Mouse (Mus musculus): ENCODE measurements around the gene Scd3. TPM values are rescaled to one million over a fixed set of nuclear protein-coding genes. Genes with fewer than 3 reads are reported as not detected.

Gene Scd3
- total and polyA plus RNA-seq, 2 experiments from 2014 or later, result 0.31 to 4.8 TPM

DNA sequence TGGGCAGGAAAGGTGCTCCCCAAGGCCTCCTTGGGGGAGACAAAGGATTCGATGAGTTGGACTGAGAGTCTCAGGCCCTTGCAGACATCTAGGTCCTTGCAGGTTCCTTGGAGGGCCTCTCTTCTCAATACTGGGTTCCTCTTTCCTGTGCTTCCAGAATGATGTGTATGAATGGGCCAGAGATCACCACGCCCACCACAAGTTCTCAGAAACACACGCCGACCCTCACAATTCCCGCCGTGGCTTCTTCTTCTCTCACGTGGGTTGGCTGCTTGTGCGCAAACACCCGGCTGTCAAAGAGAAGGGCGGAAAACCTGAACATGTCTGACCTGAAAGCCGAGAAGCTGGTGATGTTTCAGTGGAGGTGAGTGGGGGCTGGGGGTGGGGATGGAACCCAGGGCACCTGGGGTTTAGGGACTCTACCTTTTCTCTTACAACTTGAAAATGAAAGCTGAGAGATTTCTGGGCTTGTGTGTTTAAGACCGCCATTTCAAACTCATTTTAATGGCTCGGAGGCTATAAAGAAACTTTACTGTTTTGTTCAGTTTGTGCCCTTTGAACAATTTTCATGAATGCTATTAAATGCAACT lies 54.4 kb downstream of the Scd3 start:
- Histone ChIP-seq H3K9ac (replicated peaks; ENCODE audit: low read length) (no peak overlapping the region), H3K4me2 (ENCODE audit: low read depth, low read length) (no peak overlapping the region), H3K27me3 (ENCODE audit: insufficient read depth, low read length) (no peaks in the 10 kb centered on the region), H3K27ac (no peak overlapping the region), H3K36me3 (ENCODE audit: insufficient read depth, low read length) (no peaks in the 10 kb centered on the region), H3K9me3 (ENCODE audit: low read length) (no peaks in the 10 kb centered on the region), H3K4me1 (ENCODE audit: insufficient read depth, low read length) (no peaks in the 10 kb centered on the region), H3K4me3 (ENCODE audit: low read length) (no peak overlapping the region)
- WGBS, result 96% methylated on average over 13 of the region's 13 CpGs
- ATAC-seq (no peak), DNase-seq (ENCODE audit: low spot score) (no peak)
- no peak for TF ChIP-seq CTCF (IDR thresholded peaks at IDR 0.05; ENCODE audit: low read depth)

DNA sequence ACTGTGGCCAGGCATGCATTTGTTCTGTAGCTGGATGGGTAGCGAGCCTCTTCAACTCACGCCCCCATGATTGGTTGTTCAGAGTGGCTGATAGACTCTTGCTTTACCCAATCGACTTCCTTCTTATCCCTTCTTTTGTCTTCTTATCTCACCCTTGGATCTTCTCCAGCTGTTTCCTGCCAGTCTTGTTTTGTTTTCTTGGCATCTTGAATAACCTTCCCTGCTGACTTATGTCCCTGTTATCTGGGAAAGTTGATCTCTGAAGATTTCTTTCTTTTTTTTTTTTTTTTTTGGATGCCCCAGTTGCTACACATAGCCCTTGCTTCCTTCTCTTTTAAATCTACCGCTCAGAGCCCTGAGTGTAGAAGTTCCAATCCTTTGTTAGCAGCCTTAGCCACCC lies 56.4 kb downstream of the Scd3 start:
- ATAC-seq, result no peak
- Histone ChIP-seq H3K27ac (no peak overlapping the region), H3K4me3 (ENCODE audit: low read length) (no peak overlapping the region), H3K9me3 (ENCODE audit: low read length) (no peaks in the 10 kb centered on the region), H3K27me3 (ENCODE audit: insufficient read depth, low read length) (no peaks in the 10 kb centered on the region), H3K4me1 (ENCODE audit: insufficient read depth, low read length) (no peaks in the 10 kb centered on the region), H3K36me3 (ENCODE audit: insufficient read depth, low read length) (no peaks in the 10 kb centered on the region), H3K9ac (replicated peaks; ENCODE audit: low read length) (no peak overlapping the region), H3K4me2 (ENCODE audit: low read depth, low read length) (no peak overlapping the region)
- 64% methylated on average over 4 of the region's 4 CpGs for WGBS
- no peak for TF ChIP-seq CTCF (IDR thresholded peaks at IDR 0.05; ENCODE audit: low read depth)
- DNase-seq (ENCODE audit: low spot score), result no peak

DNA sequence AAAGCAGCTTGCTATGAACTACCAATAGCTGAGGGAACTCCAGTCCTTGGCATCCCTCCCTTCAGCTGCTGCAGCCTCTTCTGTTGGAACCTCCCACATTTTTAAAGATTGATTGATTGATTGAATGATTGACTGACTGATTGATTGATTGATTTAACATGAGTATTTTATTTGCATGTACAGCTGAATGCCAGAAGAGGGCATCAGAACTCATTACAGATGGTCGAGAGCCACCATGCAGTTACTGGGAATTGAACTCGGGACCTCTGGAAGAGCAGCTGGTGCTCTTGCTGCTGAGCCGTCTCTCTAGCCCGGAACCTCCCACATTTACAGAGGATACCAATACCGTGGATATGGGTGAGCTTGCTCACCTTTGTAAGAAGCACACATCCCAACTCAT lies 57.4 kb downstream of the Scd3 start:
- TF ChIP-seq CTCF (IDR thresholded peaks at IDR 0.05; ENCODE audit: low read depth), result peak; percentile 13; the same call in 1 of the 2 replicates
- Histone ChIP-seq H3K36me3 (ENCODE audit: insufficient read depth, low read length) (no peaks in the 10 kb centered on the region), H3K27me3 (ENCODE audit: insufficient read depth, low read length) (no peaks in the 10 kb centered on the region), H3K9me3 (ENCODE audit: low read length) (no peaks in the 10 kb centered on the region), H3K4me3 (ENCODE audit: low read length) (no peak overlapping the region), H3K4me1 (ENCODE audit: insufficient read depth, low read length) (no peaks in the 10 kb centered on the region), H3K9ac (replicated peaks; ENCODE audit: low read length) (no peak overlapping the region), H3K27ac (no peak overlapping the region), H3K4me2 (ENCODE audit: low read depth, low read length) (no peak overlapping the region)
- WGBS, result 81% methylated on average over 5 of the region's 5 CpGs
- no peak for DNase-seq (ENCODE audit: low spot score)
- no peak for ATAC-seq

DNA sequence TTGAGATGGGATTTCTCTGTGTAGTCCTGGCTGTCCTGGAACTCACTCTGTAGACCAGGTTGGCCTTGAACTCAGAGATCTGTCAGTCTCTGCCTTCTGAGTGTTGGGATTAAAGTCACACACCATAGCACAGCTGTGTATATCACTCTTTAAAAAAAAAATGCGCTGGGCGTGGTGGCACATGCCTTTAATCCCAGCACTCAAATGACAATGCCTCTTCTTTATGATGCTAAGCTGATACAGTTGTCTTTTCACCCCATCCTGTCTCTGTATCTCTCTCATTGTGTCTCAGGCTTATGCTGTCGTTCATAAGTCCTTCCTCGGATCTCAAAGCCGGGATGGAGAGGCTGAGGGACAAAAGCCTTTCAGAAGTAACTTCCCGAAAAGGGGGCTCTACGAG lies 58.7 kb downstream of the Scd3 start:
- Histone ChIP-seq H3K27ac (no peak overlapping the region), H3K36me3 (ENCODE audit: insufficient read depth, low read length) (no peaks in the 10 kb centered on the region), H3K4me2 (ENCODE audit: low read depth, low read length) (no peak overlapping the region), H3K4me3 (ENCODE audit: low read length) (no peak overlapping the region), H3K9ac (replicated peaks; ENCODE audit: low read length) (no peak overlapping the region), H3K4me1 (ENCODE audit: insufficient read depth, low read length) (0 out of 2 replicates have a peak, but pooled peaks cover 5% of the 10 kb centered on the region), H3K9me3 (ENCODE audit: low read length) (no peaks in the 10 kb centered on the region), H3K27me3 (ENCODE audit: insufficient read depth, low read length) (no peaks in the 10 kb centered on the region)
- 73% methylated on average over 7 of the region's 7 CpGs for WGBS
- TF ChIP-seq CTCF (IDR thresholded peaks at IDR 0.05; ENCODE audit: low read depth), result no peak
- DNase-seq (ENCODE audit: low spot score), result no peak
- ATAC-seq, result no peak

DNA sequence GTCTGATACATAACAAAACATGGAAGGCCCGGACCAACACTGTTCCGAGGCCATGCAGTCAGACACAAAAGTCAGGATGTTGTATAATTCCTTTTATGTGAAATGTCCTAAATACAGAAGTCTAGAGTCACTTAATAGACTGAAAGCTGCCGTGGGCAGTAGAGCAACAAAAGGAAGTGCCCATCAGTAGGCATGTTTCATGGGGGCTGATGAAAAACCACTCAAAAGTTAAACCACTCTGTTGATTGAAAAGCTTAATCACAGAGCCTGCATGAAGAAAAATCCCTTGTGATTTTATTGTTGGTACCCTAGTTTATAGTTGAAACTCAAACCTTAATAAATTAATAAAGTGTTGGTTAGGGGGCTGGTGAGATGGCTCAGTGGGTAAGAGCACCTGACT lies 60.5 kb downstream of the Scd3 start:
- no peak for ATAC-seq
- Histone ChIP-seq H3K4me3 (ENCODE audit: low read length) (no peak overlapping the region), H3K27ac (no peak overlapping the region), H3K9me3 (ENCODE audit: low read length) (no peaks in the 10 kb centered on the region), H3K4me2 (ENCODE audit: low read depth, low read length) (no peak overlapping the region), H3K36me3 (ENCODE audit: insufficient read depth, low read length) (no peaks in the 10 kb centered on the region), H3K4me1 (ENCODE audit: insufficient read depth, low read length) (0 out of 2 replicates have a peak, but pooled peaks cover 5% of the 10 kb centered on the region), H3K9ac (replicated peaks; ENCODE audit: low read length) (no peak overlapping the region), H3K27me3 (ENCODE audit: insufficient read depth, low read length) (no peaks in the 10 kb centered on the region)
- no peak for TF ChIP-seq CTCF (IDR thresholded peaks at IDR 0.05; ENCODE audit: low read depth)
- no peak for DNase-seq (ENCODE audit: low spot score)
- 81% methylated on average over 3 of the region's 3 CpGs for WGBS

DNA sequence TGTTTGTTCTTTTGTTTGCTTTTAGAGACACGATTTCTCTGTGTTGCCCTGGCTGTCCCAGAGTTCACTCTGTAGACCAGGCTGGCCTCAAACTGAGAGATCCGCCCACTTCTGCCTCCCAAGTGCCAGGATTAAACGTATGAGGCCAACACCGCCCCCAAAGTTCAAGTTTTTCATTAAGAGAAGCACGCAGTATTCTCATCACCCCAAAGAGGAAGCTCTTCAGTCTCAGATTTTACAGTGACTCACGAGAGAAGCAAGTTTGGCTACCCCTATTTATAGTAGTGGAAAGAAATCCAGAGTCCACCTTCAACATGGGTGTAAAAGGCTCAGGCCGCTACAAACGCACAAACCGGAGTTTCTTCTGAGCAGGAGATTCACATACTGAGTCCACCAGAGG lies 61.2 kb downstream of the Scd3 start:
- Histone ChIP-seq H3K9ac (replicated peaks; ENCODE audit: low read length) (no peak overlapping the region), H3K27ac (no peak overlapping the region), H3K4me3 (ENCODE audit: low read length) (no peak overlapping the region), H3K36me3 (ENCODE audit: insufficient read depth, low read length) (no peaks in the 10 kb centered on the region), H3K4me1 (ENCODE audit: insufficient read depth, low read length) (0 out of 2 replicates have a peak, but pooled peaks cover 5% of the 10 kb centered on the region), H3K9me3 (ENCODE audit: low read length) (no peaks in the 10 kb centered on the region), H3K4me2 (ENCODE audit: low read depth, low read length) (no peak overlapping the region), H3K27me3 (ENCODE audit: insufficient read depth, low read length) (no peaks in the 10 kb centered on the region)
- DNase-seq (ENCODE audit: low spot score) (no peak), ATAC-seq (no peak)
- no peak for TF ChIP-seq CTCF (IDR thresholded peaks at IDR 0.05; ENCODE audit: low read depth)
- 78% methylated on average over 9 of the region's 9 CpGs for WGBS

DNA sequence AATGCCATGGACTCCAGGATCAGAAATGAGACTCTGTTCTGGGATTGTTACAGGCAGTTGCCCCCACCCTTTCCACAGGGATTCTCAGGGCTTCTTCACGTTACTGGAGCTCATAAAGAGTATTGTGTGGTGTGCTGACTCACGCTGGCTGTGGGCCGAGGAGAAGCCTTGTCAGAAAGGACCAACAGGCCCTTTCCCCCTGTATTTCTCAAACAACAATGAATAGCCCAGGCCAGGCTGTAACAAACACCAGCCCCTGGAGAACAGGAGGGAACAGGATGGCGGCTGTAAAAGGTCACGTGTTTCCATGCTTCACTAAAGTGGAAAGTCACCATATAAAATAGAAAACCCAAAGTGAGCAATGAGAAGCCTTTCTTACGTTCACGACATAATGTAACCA lies 62.2 kb downstream of the Scd3 start:
- Histone ChIP-seq H3K27me3 (ENCODE audit: insufficient read depth, low read length) (no peaks in the 10 kb centered on the region), H3K4me1 (ENCODE audit: insufficient read depth, low read length) (0 out of 2 replicates have a peak, but pooled peaks cover 5% of the 10 kb centered on the region), H3K9me3 (ENCODE audit: low read length) (no peaks in the 10 kb centered on the region), H3K4me3 (ENCODE audit: low read length) (no peak overlapping the region), H3K4me2 (ENCODE audit: low read depth, low read length) (no peak overlapping the region), H3K27ac (no peak overlapping the region), H3K36me3 (ENCODE audit: insufficient read depth, low read length) (no peaks in the 10 kb centered on the region), H3K9ac (replicated peaks; ENCODE audit: low read length) (no peak overlapping the region)
- WGBS, result 41% methylated on average over 7 of the region's 7 CpGs
- no peak for DNase-seq (ENCODE audit: low spot score)
- TF ChIP-seq CTCF (IDR thresholded peaks at IDR 0.05; ENCODE audit: low read depth), result no peak
- no peak for ATAC-seq
